19 mouse cellular contexts compared by ENCODE assay signal in genomic region chr16:10086341-10086740, GRCm38 (mm10).
"Had no signal": no experiment of that assay in that cellular context is flagged by ENCODE, and none has a peak within 500 bp of the region (broad histone marks: within the 10 kb centered on the region; RNA-seq: fewer than 3 reads in every experiment).

No protein-coding gene starts in this region.

- ATAC-seq: midbrain, embryonic 13.5 days; midbrain, embryonic 16.5 days had no signal

- DNase-seq: kidney, adult 18-20 months; kidney, adult 9 months; kidney, postnatal 25 days; liver, embryonic 13.5 days; lung, adult 2 months; lung, postnatal 10 days; lung, postnatal 36 days; retina, postnatal 1 day; right cerebral cortex, postnatal 25 days; spleen, adult 18-20 months; thymus, postnatal 25 days had no signal

- H3K4me1 ChIP-seq: megakaryocyte, embryonic 14.5 days; midbrain, embryonic 10.5 days; midbrain, embryonic 13.5 days; neural tube, embryonic 13.5 days; stomach, embryonic 15.5 days had no signal

- H3K36me3 ChIP-seq: liver, embryonic 13.5 days; midbrain, embryonic 10.5 days; midbrain, embryonic 13.5 days; neural tube, embryonic 13.5 days; stomach, embryonic 15.5 days had no signal

- H3K4me2 ChIP-seq: liver, embryonic 13.5 days; midbrain, embryonic 13.5 days; neural tube, embryonic 13.5 days; stomach, embryonic 15.5 days had no signal

- H3K9me3 ChIP-seq: liver, embryonic 13.5 days; megakaryocyte, embryonic 14.5 days; midbrain, embryonic 10.5 days; midbrain, embryonic 13.5 days; neural tube, embryonic 13.5 days; stomach, embryonic 15.5 days had no signal

- H3K4me3 ChIP-seq: liver, embryonic 13.5 days; megakaryocyte, embryonic 14.5 days; midbrain, embryonic 10.5 days; midbrain, embryonic 13.5 days; myocyte; neural tube, embryonic 13.5 days; stomach, embryonic 15.5 days had no signal

- H3K27me3 ChIP-seq: liver, embryonic 13.5 days; megakaryocyte, embryonic 14.5 days; midbrain, embryonic 13.5 days; neural tube, embryonic 13.5 days; stomach, embryonic 15.5 days had no signal

- H3K9ac ChIP-seq: liver, embryonic 13.5 days; midbrain, embryonic 13.5 days; neural tube, embryonic 13.5 days; stomach, embryonic 15.5 days had no signal

- H3K27ac ChIP-seq: kidney, postnatal 0 days; liver, embryonic 13.5 days; midbrain, embryonic 10.5 days; midbrain, embryonic 13.5 days; neural tube, embryonic 13.5 days; stomach, embryonic 15.5 days had no signal
